Mouse (Mus musculus) kidney, embryonic 14.5 days (tissue): Measurements from ENCODE around the gene Kalrn. TPM values are rescaled to one million over a fixed set of nuclear protein-coding genes. Genes with fewer than 3 reads are reported as not detected.
A peak's percentile ranks its signal among the peaks of the same experiment; 100 is the strongest.

ENCODE experiments used
- ATAC-seq: fragments of 200-750 bp; cut with Nextera tagmentation; 2 replicates; pipeline ENCODE4 v1.8.0; 2017; ENCODE audit warnings: moderate number of reproducible peaks, mild to moderate bottlenecking, moderate TSS enrichment, moderate library complexity; ENCODE audit not compliant: low FRiP score, low TSS enrichment
- H3K27ac ChIP-seq: fragments of 300-500 bp; sonication (generic); 2 replicates; pipeline ENCODE4 v1.5.1; 2014; ENCODE audit warnings: low read depth, mild to moderate bottlenecking, low read length, moderate library complexity, mixed read lengths
- H3K27me3 ChIP-seq: fragments of 300-500 bp; sonication (generic); 2 replicates; pipeline ENCODE4 v1.6.1; 2014; ENCODE audit warnings: mild to moderate bottlenecking, low read length; ENCODE audit not compliant: control insufficient read depth, insufficient read depth
- H3K36me3 ChIP-seq: fragments of 300-500 bp; sonication (generic); 2 replicates; pipeline ENCODE4 v1.6.1; 2014; ENCODE audit warnings: low read length, mixed read lengths; ENCODE audit not compliant: control insufficient read depth, insufficient read depth
- H3K4me1 ChIP-seq: fragments of 300-500 bp; sonication (generic); 2 replicates; pipeline ENCODE4 v1.6.1; 2014; ENCODE audit warnings: low read length, mixed read lengths; ENCODE audit not compliant: control insufficient read depth, insufficient read depth
- H3K4me2 ChIP-seq: fragments of 300-500 bp; sonication (generic); replicated peaks from 2 replicates; pipeline ENCODE4 v1.6.1; 2014; ENCODE audit warnings: low read depth, mild to moderate bottlenecking, low read length
- H3K4me3 ChIP-seq: fragments of 300-500 bp; sonication (generic); 2 replicates; pipeline ENCODE4 v1.5.1; 2014; ENCODE audit warnings: mild to moderate bottlenecking, low read length
- H3K9ac ChIP-seq: fragments of 300-500 bp; sonication (generic); 2 replicates; pipeline ENCODE4 v1.6.1; 2014; ENCODE audit warnings: low read depth, mild to moderate bottlenecking, low read length, moderate library complexity
- H3K9me3 ChIP-seq: fragments of 300-500 bp; sonication (generic); 2 replicates; pipeline ENCODE4 v1.6.1; 2016; ENCODE audit warnings: low read length; ENCODE audit not compliant: control insufficient read depth
- WGBS: fragments of 180-500 bp; shearing (Covaris S2); extraction: QIAGEN DNeasy Blood & Tissue Kit; methylation state at CpG from one replicate; pipeline ENCODE4 v1.1.7; 2014; 5-methylcytosine and 5-hydroxymethylcytosine counted together
- polyA plus RNA-seq: library from polyadenylated mRNA; unstranded; fragments of >200 nt; fragmentation: Nextera tagmentation; extraction: Ambion mirVana; gene quantifications from 2 replicates; pipeline ENCODE4 v1.2.1, GENCODE M21; 2014

Kalrn gene
- polyA plus RNA-seq, 1 experiment from 2014 or later = 16.0 TPM

DNA sequence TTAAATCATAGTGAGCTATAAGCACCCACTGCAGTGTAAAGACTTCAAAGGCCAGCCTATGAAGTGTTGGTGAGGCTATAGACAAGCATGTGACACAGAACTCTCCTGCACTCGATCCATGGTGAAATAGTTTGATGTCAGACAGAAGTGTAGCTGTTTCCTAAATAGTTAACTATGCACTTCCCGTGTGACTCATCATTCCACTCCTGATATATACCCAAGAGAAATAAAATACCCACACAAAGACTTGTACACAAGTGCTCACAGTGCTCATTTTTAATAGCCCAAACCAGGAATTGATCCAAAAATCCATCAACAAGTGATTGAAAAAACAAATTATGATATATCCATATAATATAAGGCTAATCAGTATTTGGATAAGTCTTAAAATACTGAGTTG, 19.4 kb upstream of the Kalrn start:
- Histone ChIP-seq H3K27me3 (no peaks in the 10 kb centered on the region), H3K4me2 (no peak overlapping the region), H3K9ac (no peak overlapping the region), H3K4me3 (no peak overlapping the region), H3K9me3 (no peaks in the 10 kb centered on the region), H3K4me1 (0 out of 2 replicates have a peak, but pooled peaks cover 7% of the 10 kb centered on the region), H3K36me3 (no peaks in the 10 kb centered on the region), H3K27ac (no peak overlapping the region)
- ATAC-seq = no peak
- WGBS = 78% methylated on average over 2 of the region's 2 CpGs

GRCm38 (mm10) chr16:34591934-34592333, 18.6 kb upstream of the Kalrn start:
- no peak overlapping the region for H3K4me2 ChIP-seq
- H3K27me3 ChIP-seq = no peaks in the 10 kb centered on the region
- 0 out of 2 replicates have a peak, but pooled peaks cover 7% of the 10 kb centered on the region for H3K4me1 ChIP-seq
- ATAC-seq = no peak
- H3K27ac ChIP-seq = no peak overlapping the region
- no peaks in the 10 kb centered on the region for H3K36me3 ChIP-seq
- H3K9me3 ChIP-seq = no peaks in the 10 kb centered on the region
- H3K9ac ChIP-seq = no peak overlapping the region
- no peak overlapping the region for H3K4me3 ChIP-seq
- 88% methylated on average over 1 of the region's 1 CpGs for WGBS

GRCm38 (mm10) chr16:34579671-34580326, 6.5 kb upstream of the Kalrn start:
- H3K27ac ChIP-seq = no peak overlapping the region
- H3K36me3 ChIP-seq = no peaks in the 10 kb centered on the region
- WGBS = 94% methylated on average over 4 of the region's 4 CpGs
- no peak overlapping the region for H3K9ac ChIP-seq
- H3K9me3 ChIP-seq = peaks cover 4% of the 10 kb centered on the region; the same call in 1 of the 2 replicates
- H3K4me1 ChIP-seq = no peaks in the 10 kb centered on the region
- H3K4me3 ChIP-seq = no peak overlapping the region
- no peak for ATAC-seq
- no peaks in the 10 kb centered on the region for H3K27me3 ChIP-seq
- no peak overlapping the region for H3K4me2 ChIP-seq

- Histone ChIP-seq H3K27me3 (no peaks in the 10 kb centered on the region), H3K4me3 (peak overlapping the region; percentile 85), H3K36me3 (no peaks in the 10 kb centered on the region), H3K4me2 (peak overlapping the region; percentile 93), H3K9ac (peak overlapping the region; percentile 94), H3K27ac (peak overlapping the region; percentile 21), H3K9me3 (no peaks in the 10 kb centered on the region; the same call in 1 of the 2 replicates), H3K4me1 (peaks cover 11% of the 10 kb centered on the region)
- peak; percentile 73 for ATAC-seq
- 1% methylated on average over 38 of the region's 42 CpGs for WGBS
Measured at GRCm38 (mm10) chr16:34573856-34574491, 642 bp upstream of the Kalrn start.

DNA sequence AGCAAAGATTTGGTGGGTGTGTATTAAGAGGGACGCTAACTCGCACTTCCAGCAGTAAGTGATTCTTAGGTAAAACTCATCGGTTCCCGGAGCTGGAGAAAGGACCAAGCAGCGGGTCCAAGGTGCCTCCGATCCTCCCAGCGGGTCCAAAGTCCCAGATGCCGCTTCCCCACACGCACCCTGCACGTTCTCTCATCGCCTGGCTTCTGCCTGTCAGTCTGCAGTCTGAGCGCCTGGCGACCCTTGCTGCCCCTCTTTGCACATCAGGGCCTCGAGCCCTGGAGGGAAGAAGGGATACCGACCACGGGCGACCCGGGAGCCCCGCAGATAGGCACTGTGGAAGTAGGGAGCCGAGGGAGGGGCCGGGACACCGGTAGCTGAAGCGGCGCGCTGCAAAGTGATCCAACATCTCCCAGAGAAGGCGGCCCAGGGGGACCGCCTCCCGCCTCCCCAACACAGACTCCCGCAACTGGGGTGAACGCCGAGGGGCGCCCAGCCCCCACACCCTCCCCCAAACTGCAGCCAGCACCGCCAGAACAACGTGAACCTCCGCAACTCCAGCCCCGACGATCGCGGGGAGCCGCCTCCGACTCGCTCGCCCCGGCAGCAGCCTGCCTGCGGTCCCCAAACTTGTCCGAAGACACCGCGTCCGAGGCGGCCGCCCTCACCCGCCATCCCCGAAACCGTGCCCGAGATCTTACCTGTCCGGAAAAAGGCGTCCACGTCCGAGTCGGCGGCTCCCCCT, 754 bp downstream of the Kalrn start:
- H3K4me1 ChIP-seq = peaks cover 11% of the 10 kb centered on the region
- ATAC-seq = peak; percentile 9
- peak overlapping the region; percentile 94 for H3K9ac ChIP-seq
- under 1% methylated on average over 61 of the region's 61 CpGs for WGBS
- H3K27me3 ChIP-seq = no peaks in the 10 kb centered on the region
- H3K36me3 ChIP-seq = no peaks in the 10 kb centered on the region
- peak overlapping the region; percentile 93 for H3K4me2 ChIP-seq
- H3K4me3 ChIP-seq = peak overlapping the region; percentile 85
- H3K9me3 ChIP-seq = no peaks in the 10 kb centered on the region; the same call in 1 of the 2 replicates
- peak overlapping the region; percentile 73 for H3K27ac ChIP-seq

GRCm38 (mm10) chr16:34571931-34572405, 1.4 kb downstream of the Kalrn start:
- Histone ChIP-seq H3K27ac (no peak overlapping the region), H3K4me1 (peaks cover 11% of the 10 kb centered on the region)

GRCm38 (mm10) chr16:34569897-34570296, 3.4 kb downstream of the Kalrn start:
- WGBS = 42% methylated on average over 2 of the region's 2 CpGs
- no peak overlapping the region for H3K27ac ChIP-seq
- no peak overlapping the region for H3K4me3 ChIP-seq

More at GRCm38 (mm10) chr16:34571931-34572405, 1.4 kb downstream of the Kalrn start:
- no peak for ATAC-seq
- H3K27me3 ChIP-seq = no peaks in the 10 kb centered on the region
- H3K4me3 ChIP-seq = peak overlapping the region; percentile 85
- H3K9me3 ChIP-seq = no peaks in the 10 kb centered on the region; the same call in 1 of the 2 replicates
- H3K9ac ChIP-seq = peak overlapping the region; percentile 94; the same call in 1 of the 2 replicates
- peak overlapping the region; percentile 93 for H3K4me2 ChIP-seq
- 1% methylated on average over 10 of the region's 10 CpGs for WGBS
- H3K36me3 ChIP-seq = no peaks in the 10 kb centered on the region

DNA sequence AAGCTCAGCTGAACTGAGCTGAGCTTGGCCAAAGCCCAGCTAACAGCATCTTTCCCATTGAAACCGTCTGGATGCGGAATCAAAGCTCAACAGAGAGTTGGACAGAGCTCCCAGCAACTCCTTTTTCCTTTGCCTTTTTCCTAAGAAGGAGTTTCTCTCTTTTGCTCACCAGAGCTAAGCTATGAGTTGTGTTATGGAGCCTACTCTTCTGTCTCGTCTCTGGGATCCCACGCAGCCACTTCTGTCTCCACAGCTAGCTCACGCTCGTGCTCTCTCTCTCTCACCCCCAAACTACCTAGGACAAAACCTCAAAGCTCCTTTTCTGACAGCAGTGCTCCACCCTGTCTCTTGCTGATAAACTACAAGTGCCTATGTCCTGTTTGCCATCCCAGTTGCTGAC, 4.5 kb downstream of the Kalrn start:
- Histone ChIP-seq H3K27ac (no peak overlapping the region), H3K36me3 (no peaks in the 10 kb centered on the region), H3K27me3 (no peaks in the 10 kb centered on the region), H3K4me2 (no peak overlapping the region), H3K9me3 (no peaks in the 10 kb centered on the region), H3K9ac (no peak overlapping the region), H3K4me1 (peaks cover 20% of the 10 kb centered on the region), H3K4me3 (no peak overlapping the region)
- 79% methylated on average over 6 of the region's 6 CpGs for whole genome bisulfite sequencing
- ATAC-seq = no peak

More at GRCm38 (mm10) chr16:34569897-34570296, 3.4 kb downstream of the Kalrn start:
- peaks cover 20% of the 10 kb centered on the region for H3K4me1 ChIP-seq
- H3K9me3 ChIP-seq = no peaks in the 10 kb centered on the region
- ATAC-seq = no peak
- H3K4me2 ChIP-seq = no peak overlapping the region
- H3K9ac ChIP-seq = no peak overlapping the region
- H3K36me3 ChIP-seq = no peaks in the 10 kb centered on the region
- H3K27me3 ChIP-seq = no peaks in the 10 kb centered on the region
